Mouse (Mus musculus) T-helper 17 cell (primary cell): ENCODE data around the gene Txlna.

Experiments
- in situ Hi-C, 2 experiments: fragments of 300-600 bp; cut with MboI, MseI; formaldehyde crosslinking; loops; 1 replicate in 1 of 2; 2 replicates in 1 of 2; pipeline ENCODE4 v1.15.1; 2025; ENCODE audit warnings: high pct_unique_total_duplicates in 2 of 2

Gene Txlna

GRCm38 (mm10) chr4:129625029-129625370 is 15.9 kb downstream of the Txlna start:
- in situ Hi-C loops: no loop called here

- in situ Hi-C loops: loop anchor here in 1 of 2 experiments (5.0 kb wide), 1 partner anchor 292 kb away; no protein-coding TSS in a partner anchor
Observed at GRCm38 (mm10) chr4:129624281-129625028, 16.4 kb downstream of the Txlna start.

- in situ Hi-C loops: loop anchor here in 1 of 2 experiments (5.0 kb wide), 1 partner anchor 291 kb away; no protein-coding TSS in a partner anchor
Observed at GRCm38 (mm10) chr4:129623681-129624091, 17.2 kb downstream of the Txlna start, which contains the start of gene Ccdc28b. Gene Ccdc28b (minus strand): TSS chr4:129623947.

- in situ Hi-C loops: loop anchor here in 1 of 2 experiments (5.0 kb wide), 1 partner anchor 291 kb away; no protein-coding TSS in a partner anchor
Observed at GRCm38 (mm10) chr4:129622803-129623535, 17.9 kb downstream of the Txlna start.

GRCm38 (mm10) chr4:129622120-129622802 is 18.6 kb downstream of the Txlna start:
- in situ Hi-C loops: loop anchor here in 1 of 2 experiments (5.0 kb wide), 1 partner anchor 290 kb away; no protein-coding TSS in a partner anchor

- in situ Hi-C loops: loop anchor here in 1 of 2 experiments (5.0 kb wide), 1 partner anchor 289 kb away; no protein-coding TSS in a partner anchor
Observed at GRCm38 (mm10) chr4:129621283-129621841, 19.5 kb downstream of the Txlna start.

GRCm38 (mm10) chr4:129620419-129621282 is 20.2 kb downstream of the Txlna start:
- in situ Hi-C loops: loop anchor here in 1 of 2 experiments (5.0 kb wide), 1 partner anchor 288 kb away; no protein-coding TSS in a partner anchor

- in situ Hi-C loops: loop anchor here in 1 of 2 experiments (10.0 kb wide), 1 partner anchor 274 kb away; no protein-coding TSS in a partner anchor
Observed at GRCm38 (mm10) chr4:129618786-129619691, 21.8 kb downstream of the Txlna start, which contains the start of gene Iqcc. Gene Iqcc (minus strand): TSS chr4:129619099.

GRCm38 (mm10) chr4:129618031-129618430 is 22.8 kb downstream of the Txlna start:
- in situ Hi-C loops: loop anchor here in 1 of 2 experiments (10.0 kb wide), 1 partner anchor 273 kb away; no protein-coding TSS in a partner anchor

GRCm38 (mm10) chr4:129617121-129617641 is 23.7 kb downstream of the Txlna start:
- in situ Hi-C loops: loop anchor here in 1 of 2 experiments (10.0 kb wide), 1 partner anchor 272 kb away; no protein-coding TSS in a partner anchor

- in situ Hi-C loops: loop anchor here in 1 of 2 experiments (10.0 kb wide), 1 partner anchor 272 kb away; no protein-coding TSS in a partner anchor
Observed at GRCm38 (mm10) chr4:129616631-129617030, 24.2 kb downstream of the Txlna start.

- in situ Hi-C loops: loop anchor here in 1 of 2 experiments (10.0 kb wide), 1 partner anchor 271 kb away; no protein-coding TSS in a partner anchor
Observed at GRCm38 (mm10) chr4:129615801-129616290, 25.0 kb downstream of the Txlna start.

GRCm38 (mm10) chr4:129614093-129614492 is 26.8 kb downstream of the Txlna start, which contains the start of gene Dcdc2b:
Gene Dcdc2b (minus strand): TSS chr4:129614257.
- in situ Hi-C loops: loop anchor here in 1 of 2 experiments (10.0 kb wide), 1 partner anchor 269 kb away; no protein-coding TSS in a partner anchor

GRCm38 (mm10) chr4:129610472-129610871 is 30.4 kb downstream of the Txlna start:
- in situ Hi-C loops: loop anchor here in 1 of 2 experiments (10.0 kb wide), 1 partner anchor 266 kb away; no protein-coding TSS in a partner anchor

- in situ Hi-C loops: loop anchor here in 1 of 2 experiments (10.0 kb wide), 1 partner anchor 265 kb away; no protein-coding TSS in a partner anchor
Observed at GRCm38 (mm10) chr4:129610026-129610425, 30.8 kb downstream of the Txlna start.

GRCm38 (mm10) chr4:129609139-129609631 is 31.7 kb downstream of the Txlna start:
- in situ Hi-C loops: loop anchor here in 1 of 2 experiments (10.0 kb wide), 1 partner anchor 54 kb away; no protein-coding TSS in a partner anchor

GRCm38 (mm10) chr4:129608426-129609025 is 32.3 kb downstream of the Txlna start:
- in situ Hi-C loops: loop anchor here in 1 of 2 experiments (10.0 kb wide), 1 partner anchor 54 kb away; no protein-coding TSS in a partner anchor
